Mouse (Mus musculus) frontal cortex, adult 2 months (tissue): Measurements from ENCODE around the gene Fam169b. TPM values are rescaled to one million over a fixed set of nuclear protein-coding genes. Genes with fewer than 3 reads are reported as not detected.
"Not testable (repeated sequence)": the region's sequence is repeated elsewhere in the genome, so short reads cannot be mapped to it uniquely, and the experiment has no call there.

ENCODE experiments used
- DNase-seq, 2 experiments: peaks; one replicate each; pipeline ENCODE4 v3.0.0; 2022; ENCODE audit warnings: low spot score in 1 of 2; ENCODE audit errors: extremely low spot score in 1 of 2
- polyA plus RNA-seq: library from polyadenylated mRNA; depleted of rRNA; stranded (reverse); fragments of >200 nt; gene quantifications from 2 replicates; pipeline ENCODE4 v1.2.3, GENCODE M21; 2012

The Fam169b gene
- polyA plus RNA-seq, 1 experiment, result 1.0 TPM

DNA sequence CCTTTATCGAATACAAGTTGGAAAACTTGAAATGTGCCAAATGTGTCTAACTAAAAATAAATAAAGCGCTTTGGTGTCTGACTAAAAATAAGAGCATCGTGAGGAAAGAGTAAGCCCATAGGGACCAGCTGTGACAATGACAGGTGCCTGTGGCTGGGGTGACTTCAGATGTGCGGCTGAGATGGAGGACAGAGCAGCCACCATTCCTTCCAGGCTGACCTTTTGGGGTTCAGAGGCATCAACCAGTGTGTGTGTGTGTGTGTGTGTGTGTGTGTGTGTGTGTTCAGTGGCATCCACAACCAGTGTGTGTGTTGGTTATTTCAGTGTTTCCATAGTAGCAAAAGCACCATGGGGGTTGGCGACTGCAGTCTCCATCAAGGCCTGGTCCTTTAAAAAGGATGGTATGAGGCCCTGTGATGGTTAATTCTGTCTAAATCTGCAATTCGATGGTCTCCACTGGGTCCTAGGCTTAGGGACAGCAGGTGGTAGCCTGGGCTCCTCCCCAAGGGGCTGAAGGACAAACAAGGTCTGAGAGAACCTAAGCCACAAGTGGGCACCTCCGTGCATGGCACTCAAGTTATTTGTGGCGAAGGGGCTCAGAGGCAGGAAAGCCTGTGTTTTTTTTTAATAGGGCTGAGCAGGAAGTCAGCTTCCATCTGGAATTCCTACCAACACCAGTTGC, 10.2 kb upstream of the Fam169b start:
- DNase-seq, result no peak

- DNase-seq, result peak in 1 of 2 experiments; percentile 19
Measured at GRCm38 (mm10) chr7:68264028-68264453, 9.6 kb upstream of the Fam169b start, which contains the start of gene Pgpep1l. Gene Pgpep1l (minus strand): TSS chr7:68264233.

GRCm38 (mm10) chr7:68264531-68264930, 9.1 kb upstream of the Fam169b start:
- DNase-seq, result peak; percentile 72 to 85

- no peak for DNase-seq
Measured at GRCm38 (mm10) chr7:68265391-68265790, 8.2 kb upstream of the Fam169b start.

GRCm38 (mm10) chr7:68266691-68267090, 6.9 kb upstream of the Fam169b start:
- no peak for DNase-seq

- DNase-seq, result no peak
Measured at GRCm38 (mm10) chr7:68270551-68270950, 3.1 kb upstream of the Fam169b start.

- DNase-seq, result no peak
Measured at GRCm38 (mm10) chr7:68271816-68272215, 1.8 kb upstream of the Fam169b start.

- no peak for DNase-seq
Measured at GRCm38 (mm10) chr7:68272607-68273006, 1.0 kb upstream of the Fam169b start.

- DNase-seq, result no peak
Measured at GRCm38 (mm10) chr7:68274218-68274617, 579 bp downstream of the Fam169b start.

DNA sequence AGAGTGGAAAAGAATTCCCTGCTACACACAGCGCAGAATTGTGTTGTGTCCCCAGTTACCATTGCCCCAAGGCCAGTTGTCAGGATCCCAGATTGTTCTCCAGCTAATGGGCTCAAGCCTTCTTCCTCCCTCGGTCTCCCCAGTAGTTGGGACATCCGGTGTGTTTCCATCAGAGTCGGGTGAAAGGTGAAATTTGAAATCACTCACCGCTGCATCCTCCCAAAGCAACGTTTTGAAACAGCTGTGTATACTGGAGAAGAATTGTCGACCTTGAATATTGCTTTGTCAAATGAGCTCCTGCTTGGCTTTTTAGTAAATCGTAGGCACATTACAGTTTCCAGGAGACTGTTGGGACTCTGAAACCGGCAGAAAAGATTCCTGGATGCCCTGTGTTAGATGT, 1.3 kb downstream of the Fam169b start:
- no peak for DNase-seq

DNA sequence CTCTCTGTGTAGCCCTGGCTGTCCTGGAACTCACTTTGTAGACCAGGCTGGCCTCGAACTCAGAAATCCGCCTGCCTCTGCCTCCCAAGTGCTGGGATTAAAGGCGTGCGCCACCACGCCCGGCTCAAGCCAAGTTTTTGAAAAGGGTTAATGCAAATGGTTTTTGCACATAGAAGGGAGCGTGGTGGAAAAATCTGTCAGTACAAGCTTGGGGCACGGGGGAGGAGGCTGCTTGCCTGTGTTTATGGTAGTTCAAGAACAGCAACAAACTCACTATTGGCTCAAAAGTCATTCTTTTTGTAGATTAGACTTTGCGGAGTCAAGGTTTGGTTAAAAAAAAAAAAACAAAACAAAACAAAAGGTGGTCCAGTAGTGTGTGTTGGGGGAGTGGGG, 1.8 kb downstream of the Fam169b start:
- DNase-seq, result not testable (repeated sequence)

GRCm38 (mm10) chr7:68275838-68276731, 2.4 kb downstream of the Fam169b start:
- no peak for DNase-seq

GRCm38 (mm10) chr7:68277054-68277896, 3.6 kb downstream of the Fam169b start:
- no peak for DNase-seq

DNA sequence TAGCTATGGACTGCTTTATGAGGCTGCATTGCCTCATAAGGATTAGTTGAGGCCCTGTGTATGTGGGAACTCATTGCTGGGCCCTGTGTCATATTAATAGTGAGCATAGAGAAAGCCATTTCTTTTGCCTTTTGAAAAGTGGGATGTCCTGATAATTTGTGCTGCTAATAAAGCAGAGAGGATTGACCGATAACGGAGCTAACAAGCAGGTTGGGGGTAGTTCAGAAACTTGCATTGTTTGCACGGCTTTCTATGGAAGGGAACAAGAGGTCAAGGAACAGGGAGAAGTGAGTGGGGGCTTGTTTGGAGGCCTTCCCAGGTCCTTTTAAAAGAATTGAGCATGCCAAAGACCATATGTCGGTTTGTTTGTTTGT, 4.2 kb downstream of the Fam169b start:
- DNase-seq, result no peak

DNA sequence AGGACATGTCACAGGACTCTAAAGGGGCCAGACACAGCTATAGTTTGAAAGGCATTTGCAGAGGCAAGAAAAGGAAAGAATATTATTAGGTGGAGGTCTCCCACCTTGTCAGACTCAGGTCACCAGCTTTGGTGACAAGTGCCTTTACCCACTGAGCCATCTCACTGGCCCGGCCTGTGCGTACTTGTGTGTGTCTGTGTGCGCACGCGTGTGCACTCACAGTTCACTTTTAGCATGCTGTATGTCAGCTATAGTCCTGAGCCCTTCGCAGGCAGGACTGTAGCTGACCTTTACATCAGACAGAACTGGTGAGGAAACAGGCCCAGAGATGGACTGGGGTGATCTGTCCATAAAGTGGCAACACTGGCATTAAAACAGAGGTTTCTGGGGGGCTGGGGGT, 4.7 kb downstream of the Fam169b start:
- DNase-seq, result no peak

DNA sequence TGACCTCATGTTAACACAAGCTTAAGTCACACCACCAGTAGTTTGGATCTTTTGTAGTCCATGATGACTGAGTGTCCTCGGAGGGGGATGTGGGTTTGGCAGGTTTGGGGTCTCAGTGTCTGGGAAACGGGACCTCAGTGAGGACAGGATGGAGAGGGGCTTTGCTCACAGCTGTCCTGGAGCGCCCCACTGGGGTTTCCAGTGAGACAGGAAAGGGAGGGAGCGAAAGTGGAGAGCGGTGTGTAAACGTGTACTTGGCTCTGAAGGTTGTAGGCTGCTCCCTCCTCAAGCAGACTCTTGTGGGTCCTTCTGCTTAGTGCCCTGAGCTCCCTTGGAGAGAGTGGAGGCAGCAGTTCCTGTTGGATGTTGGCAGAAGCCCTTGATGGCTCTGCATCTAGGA, 5.3 kb downstream of the Fam169b start:
- no peak for DNase-seq

GRCm38 (mm10) chr7:68279481-68279880, 5.8 kb downstream of the Fam169b start:
- no peak for DNase-seq

GRCm38 (mm10) chr7:68280352-68280869, 6.8 kb downstream of the Fam169b start:
- peak in 1 of 2 experiments; percentile 47 for DNase-seq

GRCm38 (mm10) chr7:68281341-68281740, 7.7 kb downstream of the Fam169b start:
- DNase-seq, result peak in 1 of 2 experiments; percentile 30

GRCm38 (mm10) chr7:68282304-68283132, 8.9 kb downstream of the Fam169b start:
- no peak for DNase-seq
